Mouse (Mus musculus): ENCODE data around the gene Mxd4.

Gene Mxd4

GRCm38 (mm10) chr5:34168950-34169891, 18.3 kb downstream of the Mxd4 start, which contains the start of the genes Poln and Haus3:
Gene Poln (minus strand): TSS chr5:34169448.
Gene Haus3 (minus strand): TSS chr5:34169527.
- DNase-seq (ENCODE audit: low spot score) = peak; percentile 98

- no peak for DNase-seq (ENCODE audit: low spot score)
Observed at GRCm38 (mm10) chr5:34167857-34168256, 19.7 kb downstream of the Mxd4 start.

GRCm38 (mm10) chr5:34165793-34166192, 21.7 kb downstream of the Mxd4 start:
- DNase-seq (ENCODE audit: low spot score) = no peak

GRCm38 (mm10) chr5:34148476-34148875, 39.0 kb downstream of the Mxd4 start:
- no peak for DNase-seq (ENCODE audit: low spot score)

- no peak for DNase-seq (ENCODE audit: low spot score)
Observed at GRCm38 (mm10) chr5:34147554-34147953, 40.0 kb downstream of the Mxd4 start.

GRCm38 (mm10) chr5:34139751-34140150, 47.8 kb downstream of the Mxd4 start:
- peak; percentile 8 for DNase-seq (ENCODE audit: low spot score)

GRCm38 (mm10) chr5:34132731-34133130, 54.8 kb downstream of the Mxd4 start:
- DNase-seq (ENCODE audit: low spot score) = no peak

GRCm38 (mm10) chr5:34124131-34124530, 63.4 kb downstream of the Mxd4 start:
- no peak for DNase-seq (ENCODE audit: low spot score)
